Mouse (Mus musculus) brain, embryonic 18.5 days (tissue): ENCODE data around the gene Asxl2.

Experiments
- DNase-seq: peaks from one replicate; pipeline ENCODE4 v3.0.0-alpha.2; 2012; ENCODE audit warnings: low read depth, low spot score

Asxl2 gene

DNA sequence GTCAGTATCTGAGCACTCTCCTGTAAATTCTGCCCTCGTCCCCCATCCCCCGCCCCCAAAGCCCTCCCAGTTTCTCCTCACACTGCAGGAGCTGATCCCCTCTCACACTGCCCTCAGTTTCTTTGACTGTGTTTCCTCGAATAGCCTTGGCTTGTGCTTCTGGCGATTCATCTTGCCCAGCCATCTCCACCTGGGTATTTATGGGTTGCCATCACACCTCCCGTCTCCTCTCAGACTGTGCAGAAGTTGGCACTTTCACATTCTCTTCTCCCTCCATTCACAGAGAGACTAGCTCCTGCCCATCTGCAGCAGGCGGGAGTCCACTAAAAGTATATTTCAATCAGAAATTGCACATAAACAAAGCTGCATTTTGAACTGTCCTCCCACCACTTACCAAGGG lies 120.1 kb downstream of the Asxl2 start:
- DNase-seq = no peak

DNA sequence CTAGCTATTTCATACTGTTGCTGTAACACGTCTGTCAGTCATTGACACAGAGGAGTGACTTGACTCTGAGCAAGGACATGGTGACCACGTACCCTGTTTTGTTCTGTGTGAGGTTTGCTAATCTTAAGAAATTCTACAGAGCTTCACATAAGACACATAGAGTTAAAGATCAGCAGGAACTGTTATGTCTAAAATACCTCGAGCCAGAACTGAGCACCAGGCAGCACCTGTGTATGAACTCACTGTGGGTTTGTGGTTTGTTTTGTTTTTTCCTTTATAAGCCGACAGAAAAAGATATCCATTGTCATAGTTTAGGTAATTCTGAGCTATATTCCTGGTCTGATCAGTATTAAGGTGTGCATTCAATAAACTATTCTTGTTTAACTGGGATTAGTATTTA lies 120.8 kb downstream of the Asxl2 start:
- DNase-seq = no peak

DNA sequence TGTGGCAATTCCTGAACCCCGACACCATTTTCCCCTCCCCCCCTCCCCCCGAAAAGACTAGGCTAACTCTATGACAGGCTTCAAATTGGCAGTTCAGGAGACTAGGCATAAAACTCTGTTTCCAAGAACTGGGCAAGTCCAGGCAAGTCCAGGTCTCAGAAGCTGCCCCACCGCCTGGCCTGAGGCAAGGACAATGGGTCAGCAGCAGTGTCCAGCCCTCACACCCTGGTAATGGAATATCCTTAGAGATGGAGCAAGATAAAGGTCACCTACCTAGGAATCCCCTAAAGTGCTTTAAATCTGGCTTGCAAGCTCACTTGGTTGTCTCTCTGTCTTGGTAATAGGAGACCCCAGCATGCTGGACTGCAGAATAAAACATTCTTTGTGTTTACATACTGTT lies 121.3 kb downstream of the Asxl2 start:
- no peak for DNase-seq

DNA sequence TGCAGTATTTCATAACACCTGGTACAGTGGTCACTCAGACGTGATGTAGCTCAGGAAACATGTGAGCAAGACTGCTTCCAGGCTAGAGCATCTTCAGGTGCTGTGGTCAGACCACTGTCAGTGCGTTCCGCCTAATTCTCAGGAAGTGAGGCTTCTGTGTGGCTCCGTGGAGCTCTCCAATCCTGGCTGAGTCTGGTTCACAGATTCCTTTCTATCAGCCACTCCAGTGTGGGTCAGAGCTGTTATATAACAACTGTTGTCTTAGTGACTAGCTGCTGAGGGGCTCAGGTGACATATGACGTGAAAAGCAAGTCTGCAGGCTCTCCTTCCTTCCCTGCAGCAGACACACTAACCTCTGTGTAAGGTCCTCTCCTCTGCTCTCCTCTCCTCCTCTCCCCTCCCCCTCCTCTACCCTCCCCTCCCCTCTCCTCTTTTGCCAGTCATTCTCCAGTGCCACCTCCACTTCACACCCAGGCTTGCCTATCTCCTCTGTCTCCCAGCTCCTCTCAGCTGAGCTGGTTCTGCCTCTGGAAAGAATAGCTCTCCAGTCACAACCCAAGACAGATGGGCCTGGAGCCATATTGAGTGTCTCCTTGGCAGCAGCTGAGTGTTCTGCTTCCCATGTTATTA lies 122.0 kb downstream of the Asxl2 start:
- no peak for DNase-seq

DNA sequence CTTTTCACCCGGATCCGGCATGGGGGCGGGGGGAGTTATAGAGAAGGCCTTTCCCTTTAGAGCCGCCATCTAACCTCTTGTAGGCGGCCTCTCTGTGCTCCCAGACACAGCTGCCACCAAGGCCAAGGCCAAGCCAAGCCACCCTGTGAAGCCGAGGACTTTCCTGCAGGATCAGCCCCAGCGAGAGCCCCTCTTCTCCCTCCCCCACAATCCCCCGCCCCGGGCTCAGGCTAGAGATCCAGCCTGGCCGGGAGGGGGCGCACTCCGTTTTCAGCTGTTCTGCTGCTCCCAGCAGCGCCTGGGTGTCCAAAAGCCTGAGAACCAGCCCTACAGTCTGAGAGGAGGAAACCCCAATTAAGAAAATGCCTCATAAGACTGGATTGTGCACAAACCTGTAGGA lies 123.6 kb downstream of the Asxl2 start:
- DNase-seq = no peak
